Mouse (Mus musculus) embryonic fibroblast, embryonic 13.5 days (primary cell): Measurements from ENCODE around the gene Polr3g.

Source experiments
- CTCF ChIP-seq: IDR thresholded peaks from 2 replicates; pipeline ENCODE4 v1.5.1; 2011; ENCODE audit warnings: mild to moderate bottlenecking, control low read depth, low read length, moderate library complexity, borderline replicate concordance; ENCODE audit not compliant: insufficient read depth
- POLR2A ChIP-seq: IDR thresholded peaks from 2 replicates; pipeline ENCODE4 v1.6.1; 2011; ENCODE audit warnings: low read depth, mild to moderate bottlenecking, control low read depth, low read length, moderate library complexity

GRCm38 (mm10) chr13:81710775-81711545 is at the start of gene Polr3g, which contains the start of gene Mblac2:
- TF ChIP-seq POLR2A (peak; percentile 64), CTCF (no peak)
